Mouse (Mus musculus) ovary, adult 18-20 months (tissue): ENCODE data around the gene Fabp1.

Experiments used
- DNase-seq: peaks from one replicate; pipeline ENCODE4 v3.0.0; 2022; ENCODE audit warnings: low spot score, mixed read lengths

The Fabp1 gene

DNA sequence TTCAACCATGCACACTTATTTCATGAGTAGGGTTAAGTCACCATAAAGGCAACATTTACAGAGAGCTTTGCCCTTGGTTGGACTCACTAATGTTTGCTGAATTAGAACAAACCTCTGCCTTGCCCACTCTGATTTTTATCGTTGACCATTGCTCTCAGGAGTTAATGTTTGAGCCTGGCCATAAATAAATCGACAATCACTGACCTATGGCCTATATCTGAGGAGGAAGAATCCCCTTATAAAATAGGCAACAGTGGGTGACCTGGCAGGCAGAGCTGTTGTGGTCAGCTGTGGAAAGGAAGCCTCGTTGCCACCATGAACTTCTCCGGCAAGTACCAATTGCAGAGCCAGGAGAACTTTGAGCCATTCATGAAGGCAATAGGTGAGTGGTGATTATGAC lies at the start of gene Fabp1:
TSS of gene Fabp1 (plus strand) at position 216 of the 400 bp plus-strand sequence.
- DNase-seq = no peak

DNA sequence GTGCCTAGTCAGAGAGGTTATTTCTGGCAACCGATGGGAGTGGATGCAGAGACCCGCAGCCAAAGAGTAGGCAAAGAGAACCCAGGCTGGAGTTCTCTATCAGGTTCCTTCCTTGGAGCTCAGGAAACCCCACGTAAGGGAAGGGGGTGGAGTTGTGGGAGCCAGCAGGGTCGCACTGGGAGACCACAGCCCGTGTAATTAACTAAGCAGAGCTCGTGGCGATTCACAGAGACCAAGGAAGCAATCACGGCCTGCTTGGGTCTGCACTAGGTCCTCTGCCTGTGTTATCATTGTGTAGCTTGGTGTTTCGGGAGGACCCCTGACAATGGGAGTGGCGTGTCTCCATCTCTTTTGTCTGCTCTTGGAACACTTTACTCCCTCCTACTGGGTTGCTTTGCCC lies 48.5 kb upstream of the Fabp1 start:
- DNase-seq = no peak

DNA sequence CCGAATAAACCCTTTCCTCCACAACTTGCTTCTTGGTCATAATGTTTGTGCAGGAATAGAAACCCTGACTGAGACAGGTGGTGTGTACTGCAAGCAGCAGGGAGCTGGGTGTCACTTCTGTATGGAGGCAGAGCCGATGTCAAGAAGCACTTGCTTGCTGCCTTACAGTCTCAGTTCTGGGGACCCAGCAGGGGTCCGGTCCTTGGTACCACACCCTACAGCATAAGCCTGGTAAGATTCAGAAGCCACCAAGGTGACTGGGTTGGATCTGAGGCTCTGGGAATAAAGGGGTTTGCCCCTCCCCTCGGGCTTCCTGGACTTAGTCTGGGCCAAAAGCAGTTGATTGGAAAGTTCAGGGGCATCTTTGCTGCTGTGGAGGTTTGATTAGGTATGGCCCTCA lies 46.1 kb upstream of the Fabp1 start:
- DNase-seq = no peak

DNA sequence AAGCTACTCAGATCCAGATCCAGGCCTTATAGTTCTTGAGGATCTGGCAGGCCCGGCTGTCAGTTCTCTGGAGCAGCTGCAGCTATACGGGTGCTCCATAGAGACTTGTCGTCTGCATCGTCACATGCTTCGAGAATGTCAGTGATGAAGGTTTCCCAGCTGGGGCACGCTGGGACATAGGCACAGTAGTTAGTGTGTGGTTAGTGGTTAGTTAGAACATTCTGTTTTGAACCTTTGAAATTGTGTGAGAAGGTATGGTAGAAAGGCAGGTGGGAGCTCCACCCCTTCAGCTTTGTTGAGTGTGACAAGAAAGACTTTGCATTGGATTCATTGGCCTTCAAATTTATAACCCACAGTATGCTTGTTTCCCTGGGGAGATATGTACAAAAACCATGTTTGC lies 44.8 kb upstream of the Fabp1 start:
- DNase-seq = no peak

DNA sequence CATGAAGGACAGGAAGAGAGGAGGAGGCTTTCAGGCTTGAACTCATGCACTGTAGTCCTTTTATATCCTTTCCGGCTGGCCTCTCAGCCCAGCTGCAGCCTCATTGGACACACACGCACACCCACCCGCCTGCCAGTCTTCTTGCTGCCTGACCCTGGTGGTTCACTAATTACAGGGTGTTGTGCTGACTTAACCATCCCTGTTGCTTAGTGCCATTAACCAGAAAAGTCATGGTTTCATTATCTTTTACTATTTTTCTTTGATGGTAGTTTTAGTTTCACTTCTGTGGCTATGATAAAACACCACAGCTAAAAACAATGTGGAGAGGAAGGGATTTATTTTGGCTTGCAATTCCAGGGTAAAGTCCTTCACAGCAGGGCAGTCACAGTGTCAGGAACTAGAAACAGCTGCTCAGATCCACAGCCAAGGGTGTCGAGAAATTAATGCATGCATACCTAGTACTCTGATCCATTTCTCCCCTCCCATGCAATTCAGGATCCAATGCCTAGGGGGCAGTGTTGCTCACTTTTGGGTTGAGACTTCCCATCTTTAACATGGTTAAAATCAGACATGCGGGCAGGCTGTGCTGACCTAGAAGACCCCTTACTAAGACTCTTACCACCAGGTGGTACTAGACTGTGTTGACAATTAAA lies 42.8 kb upstream of the Fabp1 start:
- DNase-seq = no peak

DNA sequence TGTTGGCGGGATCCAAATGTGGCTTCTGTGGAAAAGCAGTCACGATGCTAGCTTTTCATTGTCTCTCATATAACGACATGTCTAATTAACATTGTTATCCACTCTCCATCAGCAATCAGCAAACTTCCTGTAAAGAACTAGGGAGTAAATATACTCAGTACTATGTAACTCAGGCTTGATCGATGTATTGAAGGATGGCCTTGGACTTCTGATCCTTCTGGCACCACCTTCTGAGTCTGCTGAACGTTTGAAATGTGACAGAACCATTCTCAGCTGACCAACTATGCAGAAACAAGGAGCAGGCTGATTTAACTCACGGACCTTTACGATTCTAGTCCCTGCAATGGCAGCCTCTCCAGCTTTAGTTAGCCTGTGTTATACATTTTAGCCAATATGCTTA lies 38.3 kb upstream of the Fabp1 start:
- DNase-seq = no peak

DNA sequence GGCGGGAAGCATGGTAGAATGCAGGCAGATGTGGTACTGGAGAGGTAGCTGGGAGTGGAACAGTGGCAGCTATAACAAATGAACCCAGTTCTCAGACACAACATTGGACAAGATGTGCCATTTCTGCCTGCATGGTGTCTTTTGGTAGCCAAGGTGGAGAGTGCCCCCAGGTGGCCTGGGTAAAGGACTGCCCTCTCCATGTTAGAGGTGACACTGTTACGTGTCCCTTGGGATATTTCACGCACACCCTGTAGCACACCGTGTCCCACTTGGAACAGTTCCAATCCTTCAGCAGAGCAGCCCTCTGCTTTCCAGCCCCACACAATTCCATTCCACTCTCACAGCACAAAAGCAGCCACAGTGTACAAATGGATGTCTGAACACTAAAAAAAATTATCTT lies 37.4 kb upstream of the Fabp1 start:
- DNase-seq = no peak

DNA sequence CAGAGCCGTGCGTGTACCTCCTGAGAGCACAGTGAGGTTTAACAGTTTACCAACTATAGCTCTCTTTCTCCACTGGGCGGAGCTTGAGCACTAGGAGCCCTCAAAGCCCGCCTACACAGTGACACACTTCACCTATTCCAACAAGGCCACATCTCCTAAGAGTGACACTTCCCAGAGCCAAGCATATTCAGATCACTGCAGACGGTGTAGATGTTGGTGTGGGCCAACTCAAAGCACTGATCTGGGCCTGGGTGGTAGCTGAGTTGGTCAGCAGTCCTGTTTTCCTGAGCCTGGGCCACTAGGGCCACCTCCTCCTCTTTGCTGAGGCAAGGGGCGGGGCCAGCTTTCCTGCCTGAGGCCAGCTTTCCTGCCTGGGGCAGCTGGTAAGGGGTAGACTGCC lies 35.2 kb upstream of the Fabp1 start:
- DNase-seq = no peak

DNA sequence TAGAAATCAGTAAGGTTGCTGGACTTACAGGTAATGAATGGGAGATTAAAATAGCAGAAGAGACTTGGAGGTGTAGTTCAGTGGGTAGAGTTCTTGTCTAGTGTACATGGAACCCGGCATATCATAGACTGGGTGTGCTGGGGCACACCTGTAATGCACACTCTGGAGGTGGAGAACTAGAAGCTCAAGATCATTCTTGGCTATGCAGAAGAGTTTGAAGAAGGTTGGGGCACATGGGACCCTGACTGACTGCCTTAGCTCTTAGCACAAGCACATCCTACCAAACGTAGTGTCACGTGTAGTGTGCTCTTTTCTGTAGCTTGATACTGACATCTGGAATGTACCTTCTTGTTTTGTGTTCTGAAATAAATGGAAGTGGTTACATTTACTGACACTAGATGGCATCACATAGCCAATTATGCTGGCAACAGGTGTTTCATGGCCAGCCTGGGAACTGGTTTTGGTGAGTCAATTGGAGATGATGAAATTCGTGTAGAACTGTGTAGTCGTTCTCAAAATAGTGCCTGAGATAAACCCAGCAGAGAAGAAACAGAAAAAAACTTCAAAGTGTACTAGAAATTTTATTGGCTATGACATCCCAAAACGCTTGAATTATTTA lies 33.0 kb upstream of the Fabp1 start:
- DNase-seq = no peak

DNA sequence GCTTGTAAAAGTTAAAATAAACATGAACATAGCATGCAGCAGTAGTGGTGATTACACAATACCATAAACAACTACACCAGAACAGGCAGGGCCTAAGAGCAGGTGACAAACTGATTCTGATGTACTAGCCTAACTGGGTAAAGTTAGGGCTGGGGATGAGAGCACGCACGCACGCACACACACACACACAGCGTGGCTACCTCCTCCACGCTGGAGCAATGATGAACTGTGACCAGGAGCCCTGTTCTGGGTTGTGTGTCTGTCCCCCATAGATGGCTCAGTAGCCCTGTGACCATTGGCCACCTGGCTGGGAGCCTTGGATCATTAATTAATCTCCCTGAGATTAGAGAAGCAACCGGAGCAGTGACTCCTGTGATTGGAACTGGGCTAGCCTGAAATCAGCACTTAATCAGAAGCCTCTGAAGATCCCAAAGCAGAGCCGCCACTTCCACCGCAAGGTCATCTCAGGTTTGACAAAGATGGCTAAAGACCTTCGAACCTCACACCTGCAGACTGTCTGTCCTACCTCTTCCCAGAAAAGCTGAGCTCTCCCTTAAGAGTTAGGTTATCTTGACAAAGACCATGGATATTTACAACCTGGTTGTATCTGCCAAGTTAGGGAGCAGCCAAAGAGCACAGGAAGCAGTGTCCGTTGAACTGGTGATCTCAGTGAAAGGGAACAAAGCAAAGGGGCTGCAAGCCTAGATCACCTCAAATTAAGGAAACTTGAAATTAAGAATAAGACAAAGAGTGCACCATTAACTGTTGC lies 26.6 kb upstream of the Fabp1 start:
- no peak for DNase-seq

DNA sequence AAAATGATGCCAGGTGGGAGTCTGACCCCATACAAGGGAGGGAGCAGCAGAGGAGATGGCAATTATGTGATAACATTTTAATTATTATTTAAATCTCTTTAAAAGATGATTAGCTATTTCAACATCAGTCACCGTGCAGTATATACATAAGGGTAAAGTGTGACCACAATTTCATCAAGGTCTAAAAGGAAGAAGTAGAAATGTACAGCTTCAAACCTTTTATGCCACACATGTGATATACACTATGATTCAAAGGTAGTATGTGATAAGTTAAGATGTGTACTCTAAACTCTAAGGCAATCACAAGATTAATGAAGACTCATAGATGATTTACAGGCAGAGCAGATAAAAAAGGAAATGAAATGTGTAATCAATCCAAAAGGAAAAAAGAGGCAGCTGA lies 19.0 kb upstream of the Fabp1 start:
- DNase-seq = no peak

DNA sequence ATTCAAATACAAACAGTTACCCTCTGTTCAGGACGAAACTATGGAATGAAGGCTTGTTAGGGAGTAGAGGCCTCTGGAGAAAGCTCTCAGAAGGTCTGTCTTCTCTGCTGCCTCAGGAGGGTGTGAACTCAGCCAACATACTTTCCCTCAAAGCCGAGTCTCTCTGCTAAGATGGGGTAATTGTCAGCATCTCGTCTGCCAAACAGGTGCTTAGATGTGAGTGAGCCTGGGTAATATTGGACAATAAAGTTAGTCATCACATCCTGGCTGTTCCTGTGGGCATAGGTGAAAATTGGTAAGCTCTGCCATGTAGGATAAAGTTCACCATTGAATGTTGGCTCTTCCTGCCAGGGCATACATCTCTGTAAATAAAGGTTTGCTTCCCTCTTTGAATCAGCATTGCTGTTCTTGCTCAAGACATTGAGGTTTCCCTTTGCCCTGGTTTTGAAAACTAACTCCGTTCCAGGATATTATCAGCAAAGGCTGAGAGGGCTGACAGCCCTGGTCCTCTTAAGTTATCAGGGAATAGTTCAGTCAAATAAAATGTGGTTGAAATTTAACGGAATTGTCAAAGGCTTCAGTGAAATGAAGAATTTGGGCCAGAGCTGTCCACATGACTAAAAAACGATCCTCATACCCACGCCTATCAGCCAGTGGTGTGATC lies 14.6 kb upstream of the Fabp1 start:
- no peak for DNase-seq

DNA sequence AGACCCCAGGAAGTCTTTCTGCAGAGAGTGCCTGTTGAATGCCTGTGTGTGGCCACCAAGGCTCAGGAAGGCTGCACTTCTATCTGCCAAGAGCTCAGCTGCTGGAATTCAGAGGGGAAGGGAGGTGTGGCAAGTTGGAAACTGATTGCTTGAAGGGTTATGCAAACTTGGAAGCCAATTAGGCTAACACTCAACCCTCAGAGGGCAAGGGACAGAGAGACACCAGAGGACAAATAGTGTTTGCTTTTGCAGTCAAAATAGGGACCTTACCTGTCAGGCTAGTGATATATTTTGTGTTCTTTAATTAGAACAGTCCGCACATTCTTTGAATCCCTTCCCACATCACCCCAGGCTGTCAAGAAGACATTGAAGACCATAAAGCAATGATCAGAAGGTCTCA lies 10.0 kb upstream of the Fabp1 start:
- DNase-seq = no peak

DNA sequence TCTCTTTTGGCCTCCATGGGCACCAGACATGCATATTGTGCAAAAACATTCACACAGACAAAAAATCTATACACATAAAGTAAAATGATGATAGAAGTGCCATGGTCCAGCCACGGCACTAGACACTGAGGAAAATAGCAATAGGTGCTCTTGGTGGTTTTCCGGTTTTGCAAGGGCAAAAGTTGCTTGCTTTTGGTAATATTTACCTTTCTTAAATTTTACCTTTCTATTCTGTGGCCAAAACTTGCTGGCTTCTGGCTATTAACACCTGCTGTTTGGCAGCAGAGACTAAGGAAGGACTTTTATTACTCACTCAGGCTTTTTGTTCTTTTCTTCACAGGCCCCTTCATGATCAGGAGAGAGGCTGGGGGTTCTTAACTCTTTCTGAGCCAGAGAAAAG lies 9.1 kb upstream of the Fabp1 start:
- DNase-seq = no peak

DNA sequence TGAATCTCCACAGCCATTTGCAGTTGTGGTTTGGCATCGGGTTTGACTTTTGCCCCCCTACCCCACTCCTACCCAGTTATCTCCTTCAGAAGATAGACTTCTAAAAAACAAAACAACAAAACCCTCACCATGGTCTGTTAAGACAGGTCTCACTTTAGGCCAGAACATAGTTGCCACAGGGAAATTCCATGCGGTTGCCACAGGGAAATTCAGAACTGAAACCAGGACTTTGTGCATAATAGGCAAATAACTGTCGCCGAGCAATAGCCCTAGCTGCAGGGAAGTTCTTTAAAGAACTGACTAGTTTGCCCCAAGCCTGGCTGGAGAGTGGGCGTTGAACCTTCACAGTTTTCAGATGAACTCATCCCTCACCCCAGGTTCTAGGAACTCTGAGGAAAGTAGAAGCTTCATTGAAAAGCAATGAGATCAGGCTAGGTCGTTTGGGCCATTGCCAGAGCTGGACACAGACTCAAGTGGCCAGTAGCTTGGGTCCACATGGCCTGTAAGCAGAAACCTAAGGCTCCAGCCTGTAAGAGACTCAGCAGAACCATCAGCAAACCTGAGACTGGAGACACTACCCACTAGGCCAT lies 6.4 kb upstream of the Fabp1 start:
- no peak for DNase-seq

DNA sequence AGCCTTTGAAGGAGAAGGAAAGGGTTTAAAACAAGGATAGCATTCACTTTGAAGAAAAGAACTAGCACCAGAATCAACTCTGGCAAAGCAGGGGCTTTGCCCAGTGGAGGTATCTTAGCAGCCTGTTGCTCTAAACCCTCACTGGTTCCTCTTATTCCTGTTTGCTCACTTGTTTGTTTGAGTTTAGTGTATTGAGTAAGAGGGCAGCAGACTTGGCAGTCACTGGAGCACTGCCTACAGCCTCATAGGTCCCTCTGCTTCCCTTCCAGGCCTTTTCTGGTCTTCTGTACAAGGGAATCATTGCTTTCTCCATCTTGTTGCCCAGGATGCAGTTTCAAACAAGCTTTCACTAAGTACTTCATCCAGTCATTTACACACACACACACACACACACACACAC lies 3.5 kb upstream of the Fabp1 start:
- DNase-seq = no peak

DNA sequence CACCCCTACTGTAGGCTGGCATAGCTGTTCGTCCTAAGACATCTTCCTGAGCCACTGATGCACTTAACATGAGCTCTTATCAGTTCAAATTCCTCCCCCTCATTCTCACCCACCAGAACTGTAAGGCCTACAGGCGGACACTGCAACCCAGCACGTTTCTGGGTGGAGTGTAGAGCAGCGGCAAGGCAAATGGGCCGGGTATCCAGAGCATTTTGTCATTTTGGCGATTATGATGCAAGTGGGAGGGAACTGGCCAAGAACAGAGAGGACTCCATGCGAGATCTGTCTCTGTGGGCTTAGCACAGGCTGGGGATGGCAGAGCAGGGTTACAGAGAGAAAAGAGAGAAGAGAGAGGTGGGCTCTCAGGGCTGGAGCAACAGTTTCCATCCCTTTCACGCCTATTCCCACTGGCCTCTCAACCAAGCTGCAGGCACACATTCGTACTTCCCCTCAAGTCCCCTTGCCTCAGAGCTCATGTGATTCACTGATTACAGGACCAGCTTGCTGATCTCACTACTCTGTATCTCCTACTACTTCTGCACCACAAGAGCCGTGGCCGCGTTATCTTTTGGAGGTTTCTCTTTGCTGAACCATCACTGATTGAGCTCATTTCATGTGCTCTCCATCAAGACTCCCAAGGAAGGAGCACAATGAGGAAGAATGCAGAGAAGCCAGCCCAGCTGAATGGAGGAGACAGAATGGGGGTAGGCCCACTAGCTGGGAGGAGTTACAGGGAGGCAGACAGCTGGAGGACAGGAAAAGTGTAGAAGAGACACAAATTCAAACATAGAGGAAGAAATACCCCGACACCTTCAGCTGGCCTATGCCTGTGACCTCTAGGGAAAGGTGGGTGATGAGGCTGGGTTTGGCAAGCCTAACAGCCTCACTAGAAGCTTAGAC lies 1.7 kb upstream of the Fabp1 start:
- DNase-seq = no peak

DNA sequence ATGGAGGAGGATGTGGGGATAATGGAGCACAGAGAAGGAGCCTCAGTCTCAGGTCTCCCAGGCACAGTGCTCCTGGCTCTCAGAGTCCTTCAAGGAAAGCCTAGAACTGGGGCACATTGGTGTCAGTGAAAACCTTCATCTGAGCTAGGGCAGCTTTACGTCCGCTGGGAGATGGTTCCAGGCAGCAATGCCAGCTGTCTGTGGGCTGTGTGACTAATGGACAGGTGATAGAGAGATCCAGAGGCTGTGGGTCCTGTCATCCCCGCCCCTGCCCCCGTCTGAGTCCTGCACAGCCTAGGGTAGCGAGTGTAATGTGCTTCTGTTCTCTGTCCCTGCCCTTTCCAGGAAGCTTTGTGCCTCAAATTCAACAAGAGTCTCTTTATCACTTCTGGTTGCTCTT lies 2.3 kb downstream of the Fabp1 start:
- no peak for DNase-seq

DNA sequence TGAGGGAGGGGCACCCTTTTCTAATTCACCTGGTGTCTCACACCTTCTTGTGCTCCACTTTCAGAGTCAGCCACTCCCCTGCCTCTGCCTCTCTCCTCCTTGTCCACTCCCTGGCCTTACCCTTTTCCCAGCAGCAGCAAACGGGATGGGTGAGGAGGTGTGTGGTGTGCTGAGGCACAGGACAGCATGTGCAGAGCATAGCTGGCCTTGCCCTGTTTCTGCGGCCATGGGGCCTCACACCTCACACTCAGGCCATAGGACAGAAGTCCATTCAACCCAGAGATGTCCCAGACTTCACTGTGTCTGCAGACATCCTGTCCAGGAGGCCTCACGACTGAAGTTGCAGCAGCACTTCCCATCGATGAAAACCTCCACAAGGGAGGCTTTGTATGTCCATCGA lies 4.0 kb downstream of the Fabp1 start:
- no peak for DNase-seq

DNA sequence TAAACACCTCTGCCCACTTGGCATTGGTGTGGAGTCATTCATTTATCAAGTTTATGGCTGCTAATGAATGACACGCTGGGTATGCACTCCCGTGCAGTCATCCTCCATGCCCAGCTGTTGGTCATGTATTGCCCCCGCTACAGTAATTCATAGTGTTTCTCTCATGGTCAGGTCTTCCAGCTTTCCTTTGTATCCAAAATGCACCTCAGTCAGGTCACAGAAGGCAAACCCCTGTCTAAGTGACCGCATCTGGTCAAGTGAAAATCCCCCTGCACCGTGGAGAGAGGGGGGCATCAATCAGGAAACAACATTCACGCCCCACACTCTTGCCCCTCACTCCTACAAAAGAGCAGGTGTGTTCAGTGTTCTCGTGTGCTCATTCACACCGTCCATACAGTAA lies 4.5 kb downstream of the Fabp1 start:
- no peak for DNase-seq

DNA sequence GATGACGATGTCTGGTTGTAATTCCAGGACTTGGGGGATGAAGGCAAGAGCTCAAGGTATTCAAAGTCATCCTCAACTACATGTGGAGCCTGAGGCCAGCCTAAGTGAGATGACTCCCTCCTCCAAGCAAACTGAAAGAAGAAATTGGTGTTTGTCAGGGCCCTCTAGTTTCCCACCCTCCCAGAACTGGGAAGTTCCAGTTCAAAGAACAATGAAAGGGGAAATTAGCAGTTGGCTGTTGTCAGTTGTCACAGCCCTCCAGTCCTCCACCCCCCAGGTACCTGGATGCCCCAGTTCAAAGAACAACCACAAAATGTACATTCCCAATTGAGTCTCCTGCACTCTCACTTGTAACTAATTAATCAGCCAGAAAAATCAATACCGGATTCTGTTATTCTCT lies 9.1 kb downstream of the Fabp1 start:
- no peak for DNase-seq

DNA sequence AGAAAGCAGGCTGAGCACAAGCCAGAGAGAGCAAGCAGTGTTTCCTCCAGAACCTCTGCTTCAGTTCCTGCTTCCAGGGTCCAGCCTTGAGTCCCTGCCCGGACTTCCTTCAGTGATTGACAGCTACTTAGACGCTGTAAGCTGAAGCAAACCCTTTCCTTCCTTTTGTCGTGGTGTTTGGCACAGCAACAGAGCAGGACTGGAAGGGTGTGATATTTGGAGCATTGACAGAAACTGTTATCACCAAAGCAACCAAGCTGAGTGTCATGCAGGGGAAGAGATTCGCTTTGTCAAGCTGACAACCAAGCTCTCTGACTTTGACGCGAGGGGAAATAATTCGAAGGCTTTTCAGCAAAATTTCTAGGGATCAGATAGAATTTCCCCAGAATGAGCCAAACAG lies 12.3 kb downstream of the Fabp1 start:
- DNase-seq = no peak
